Mouse (Mus musculus): ENCODE data around the gene Gm42420. TPM values are rescaled to one million over a fixed set of nuclear protein-coding genes. Genes with fewer than 3 reads are reported as not detected.

Gm42420 gene
- polyA plus RNA-seq, 1 experiment from 2014 or later: 1.1 TPM

Other genes with a start within 250 kb of the Gm42420 start
- gene Slc37a3, start 208.1 kb upstream of the Gm42420 start, polyA plus RNA-seq (2014; fragmentation: Nextera tagmentation; extraction: Ambion mirVana): 60.5 and 68.8 TPM in 2 replicates
- gene Rab19, start 204.6 kb upstream of the Gm42420 start, polyA plus RNA-seq (2014; fragmentation: Nextera tagmentation; extraction: Ambion mirVana): 0.22 TPM in 1 of 2 replicates, not detected in the other
- gene Mkrn1, start 165.3 kb upstream of the Gm42420 start, polyA plus RNA-seq (2014; fragmentation: Nextera tagmentation; extraction: Ambion mirVana): 260 and 271 TPM in 2 replicates
- 20.1 and 24.5 TPM in 2 replicates for gene Dennd2a, start 27.9 kb upstream of the Gm42420 start, polyA plus RNA-seq (2014; fragmentation: Nextera tagmentation; extraction: Ambion mirVana)
- 30.3 and 45.1 TPM in 2 replicates for gene Adck2, start 11.9 kb upstream of the Gm42420 start, polyA plus RNA-seq (2014; fragmentation: Nextera tagmentation; extraction: Ambion mirVana)
- gene Ndufb2, start 6.8 kb downstream of the Gm42420 start, polyA plus RNA-seq (2014; fragmentation: Nextera tagmentation; extraction: Ambion mirVana): 430 and 561 TPM in 2 replicates
- 32.8 TPM in 2 replicates for gene Braf, start 139.7 kb downstream of the Gm42420 start, polyA plus RNA-seq (2014; fragmentation: Nextera tagmentation; extraction: Ambion mirVana)
- gene Mrps33, start 225.2 kb downstream of the Gm42420 start, polyA plus RNA-seq (2014; fragmentation: Nextera tagmentation; extraction: Ambion mirVana): 182 and 206 TPM in 2 replicates